Mouse (Mus musculus): Measurements from ENCODE around the gene Haao. TPM values are rescaled to one million over a fixed set of nuclear protein-coding genes. Genes with fewer than 3 reads are reported as not detected.
A peak's percentile ranks its signal among the peaks of the same experiment; 100 is the strongest.

Haao gene
- total and polyA plus RNA-seq, 2 experiments from 2014 or later: 0.28 to 1.3 TPM

- Histone ChIP-seq H3K27me3 (ENCODE audit: insufficient read depth, low read length) (no peaks in the 10 kb centered on the region), H3K9me3 (ENCODE audit: low read length) (no peaks in the 10 kb centered on the region), H3K36me3 (ENCODE audit: insufficient read depth, low read length) (no peaks in the 10 kb centered on the region), H3K4me1 (ENCODE audit: insufficient read depth, low read length) (peaks cover 4% of the 10 kb centered on the region; the same call in 1 of the 2 replicates), H3K9ac (replicated peaks; ENCODE audit: low read length) (peak overlapping the region; percentile 28; the same call in 1 of the 2 replicates), H3K4me3 (ENCODE audit: low read length) (no peak overlapping the region), H3K4me2 (ENCODE audit: low read depth, low read length) (no peak overlapping the region), H3K27ac (peak overlapping the region; percentile 72)
- TF ChIP-seq CTCF (IDR thresholded peaks at IDR 0.05; ENCODE audit: low read depth): no peak
- DNase-seq (ENCODE audit: low spot score) (peak; percentile 73), ATAC-seq (peak; percentile 91)
- WGBS: 37% methylated on average over 13 of the region's 13 CpGs
Measured at GRCm38 (mm10) chr17:83889691-83890372, 42.1 kb upstream of the Haao start.

- no peak; the same call in 1 of the 2 replicates for ATAC-seq
- H3K9ac ChIP-seq (replicated peaks; ENCODE audit: low read length): no peak overlapping the region
- no peaks in the 10 kb centered on the region for H3K36me3 ChIP-seq (ENCODE audit: insufficient read depth, low read length)
- H3K9me3 ChIP-seq (ENCODE audit: low read length): no peaks in the 10 kb centered on the region
- peak overlapping the region; percentile 72 for H3K27ac ChIP-seq
- TF ChIP-seq CTCF (IDR thresholded peaks at IDR 0.05; ENCODE audit: low read depth): no peak
- peaks cover 4% of the 10 kb centered on the region; the same call in 1 of the 2 replicates for H3K4me1 ChIP-seq (ENCODE audit: insufficient read depth, low read length)
- H3K4me2 ChIP-seq (ENCODE audit: low read depth, low read length): no peak overlapping the region
- no peak overlapping the region for H3K4me3 ChIP-seq (ENCODE audit: low read length)
- 59% methylated on average over 5 of the region's 5 CpGs for WGBS
- H3K27me3 ChIP-seq (ENCODE audit: insufficient read depth, low read length): no peaks in the 10 kb centered on the region
- no peak for DNase-seq (ENCODE audit: low spot score)
Measured at GRCm38 (mm10) chr17:83889329-83889690, 41.5 kb upstream of the Haao start.

- Histone ChIP-seq H3K9me3 (ENCODE audit: low read length) (no peaks in the 10 kb centered on the region), H3K4me3 (ENCODE audit: low read length) (no peak overlapping the region), H3K36me3 (ENCODE audit: insufficient read depth, low read length) (no peaks in the 10 kb centered on the region), H3K4me2 (ENCODE audit: low read depth, low read length) (no peak overlapping the region), H3K4me1 (ENCODE audit: insufficient read depth, low read length) (peaks cover 4% of the 10 kb centered on the region; the same call in 1 of the 2 replicates), H3K27ac (no peak overlapping the region), H3K9ac (replicated peaks; ENCODE audit: low read length) (no peak overlapping the region), H3K27me3 (ENCODE audit: insufficient read depth, low read length) (no peaks in the 10 kb centered on the region)
- ATAC-seq (no peak), DNase-seq (ENCODE audit: low spot score) (no peak)
- 77% methylated on average over 5 of the region's 5 CpGs for WGBS
- no peak for TF ChIP-seq CTCF (IDR thresholded peaks at IDR 0.05; ENCODE audit: low read depth)
Measured at GRCm38 (mm10) chr17:83887241-83887640, 39.5 kb upstream of the Haao start.

GRCm38 (mm10) chr17:83886395-83886794, 38.6 kb upstream of the Haao start:
- WGBS: 86% methylated on average over 3 of the region's 3 CpGs
- Histone ChIP-seq H3K27me3 (ENCODE audit: insufficient read depth, low read length) (no peaks in the 10 kb centered on the region), H3K9ac (replicated peaks; ENCODE audit: low read length) (no peak overlapping the region), H3K4me2 (ENCODE audit: low read depth, low read length) (no peak overlapping the region), H3K27ac (no peak overlapping the region), H3K4me1 (ENCODE audit: insufficient read depth, low read length) (peaks cover 4% of the 10 kb centered on the region; the same call in 1 of the 2 replicates), H3K36me3 (ENCODE audit: insufficient read depth, low read length) (no peaks in the 10 kb centered on the region), H3K9me3 (ENCODE audit: low read length) (no peaks in the 10 kb centered on the region), H3K4me3 (ENCODE audit: low read length) (no peak overlapping the region)
- DNase-seq (ENCODE audit: low spot score) (no peak), ATAC-seq (no peak)
- TF ChIP-seq CTCF (IDR thresholded peaks at IDR 0.05; ENCODE audit: low read depth): no peak

GRCm38 (mm10) chr17:83885750-83886149, 38.0 kb upstream of the Haao start:
- peaks cover 4% of the 10 kb centered on the region; the same call in 1 of the 2 replicates for H3K4me1 ChIP-seq (ENCODE audit: insufficient read depth, low read length)
- no peaks in the 10 kb centered on the region for H3K36me3 ChIP-seq (ENCODE audit: insufficient read depth, low read length)
- 87% methylated on average over 5 of the region's 5 CpGs for WGBS
- DNase-seq (ENCODE audit: low spot score) (no peak), ATAC-seq (no peak)
- no peaks in the 10 kb centered on the region for H3K27me3 ChIP-seq (ENCODE audit: insufficient read depth, low read length)
- H3K4me2 ChIP-seq (ENCODE audit: low read depth, low read length): no peak overlapping the region
- H3K4me3 ChIP-seq (ENCODE audit: low read length): no peak overlapping the region
- H3K9ac ChIP-seq (replicated peaks; ENCODE audit: low read length): no peak overlapping the region
- H3K27ac ChIP-seq: no peak overlapping the region
- no peak for TF ChIP-seq CTCF (IDR thresholded peaks at IDR 0.05; ENCODE audit: low read depth)
- H3K9me3 ChIP-seq (ENCODE audit: low read length): no peaks in the 10 kb centered on the region

- 92% methylated on average over 13 of the region's 13 CpGs for WGBS
- no peak for TF ChIP-seq CTCF (IDR thresholded peaks at IDR 0.05; ENCODE audit: low read depth)
Measured at GRCm38 (mm10) chr17:83885021-83885582, 37.3 kb upstream of the Haao start.

GRCm38 (mm10) chr17:83882788-83883187, 35.0 kb upstream of the Haao start:
- Histone ChIP-seq H3K27me3 (ENCODE audit: insufficient read depth, low read length) (no peaks in the 10 kb centered on the region), H3K36me3 (ENCODE audit: insufficient read depth, low read length) (no peaks in the 10 kb centered on the region), H3K4me1 (ENCODE audit: insufficient read depth, low read length) (no peaks in the 10 kb centered on the region; the same call in 1 of the 2 replicates), H3K27ac (no peak overlapping the region), H3K4me2 (ENCODE audit: low read depth, low read length) (no peak overlapping the region), H3K9me3 (ENCODE audit: low read length) (no peaks in the 10 kb centered on the region), H3K4me3 (ENCODE audit: low read length) (no peak overlapping the region), H3K9ac (replicated peaks; ENCODE audit: low read length) (no peak overlapping the region)
- 96% methylated on average over 2 of the region's 2 CpGs for WGBS
- no peak for TF ChIP-seq CTCF (IDR thresholded peaks at IDR 0.05; ENCODE audit: low read depth)
- no peak for ATAC-seq
- DNase-seq (ENCODE audit: low spot score): no peak

More at GRCm38 (mm10) chr17:83885021-83885582, 37.3 kb upstream of the Haao start:
- peaks cover 2% of the 10 kb centered on the region; the same call in 1 of the 2 replicates for H3K4me1 ChIP-seq (ENCODE audit: insufficient read depth, low read length)
- H3K9ac ChIP-seq (replicated peaks; ENCODE audit: low read length): no peak overlapping the region
- H3K27ac ChIP-seq: no peak overlapping the region
- no peak overlapping the region for H3K4me3 ChIP-seq (ENCODE audit: low read length)
- ATAC-seq (no peak), DNase-seq (ENCODE audit: low spot score) (no peak)
- no peak overlapping the region for H3K4me2 ChIP-seq (ENCODE audit: low read depth, low read length)
- H3K36me3 ChIP-seq (ENCODE audit: insufficient read depth, low read length): no peaks in the 10 kb centered on the region
- H3K27me3 ChIP-seq (ENCODE audit: insufficient read depth, low read length): no peaks in the 10 kb centered on the region
- no peaks in the 10 kb centered on the region for H3K9me3 ChIP-seq (ENCODE audit: low read length)
